In genomic region chr3:20291370-20291769, GRCm38 (mm10) we compare ENCODE assay signal across 19 mouse cellular contexts. TPM values are rescaled to one million over a fixed set of nuclear protein-coding genes. Genes with fewer than 3 reads are reported as not detected.
"Had no signal": no experiment of that assay in that cellular context is flagged by ENCODE, and none has a peak within 500 bp of the region (broad histone marks: within the 10 kb centered on the region; RNA-seq: fewer than 3 reads in every experiment).

No protein-coding gene starts in this region.

- H3K27me3 ChIP-seq: midbrain, embryonic 12.5 days; neural tube, embryonic 12.5 days; stomach, embryonic 15.5 days had no signal

- H3K36me3 ChIP-seq: midbrain, embryonic 10.5 days; midbrain, embryonic 12.5 days; neural tube, embryonic 12.5 days; stomach, embryonic 15.5 days had no signal

- H3K27ac ChIP-seq: midbrain, embryonic 10.5 days; midbrain, embryonic 12.5 days; neural tube, embryonic 12.5 days; stomach, embryonic 15.5 days; stomach, postnatal 0 days had no signal

- H3K9me3 ChIP-seq: midbrain, embryonic 10.5 days; midbrain, embryonic 12.5 days; neural tube, embryonic 12.5 days; stomach, embryonic 15.5 days had no signal

- DNase-seq: lung, adult 18-20 months; lung, embryonic 14.5 days; lung, postnatal 10 days; lung, postnatal 4 days; midbrain, embryonic 14.5 days; right cerebral cortex, postnatal 14 days; thymus, adult 2 months; thymus, postnatal 25 days; thymus, postnatal 4 days had no signal

- H3K4me2 ChIP-seq: lung, embryonic 14.5 days; midbrain, embryonic 12.5 days; neural tube, embryonic 12.5 days; stomach, embryonic 15.5 days had no signal

- H3K4me1 ChIP-seq: midbrain, embryonic 10.5 days; midbrain, embryonic 12.5 days; neural tube, embryonic 12.5 days; stomach, embryonic 15.5 days had no signal

- H3K9ac ChIP-seq: lung, embryonic 14.5 days; midbrain, embryonic 12.5 days; neural tube, embryonic 12.5 days; stomach, embryonic 15.5 days had no signal

- H3K4me3 ChIP-seq: midbrain, embryonic 10.5 days; midbrain, embryonic 12.5 days; neural tube, embryonic 12.5 days; stomach, embryonic 15.5 days had no signal

RNA-seq across cellular contexts. Expression of gene Cpb1, which starts 15.8 kb away (rescaled TPM):
- total RNA-seq: megakaryocyte, adult 5-6 weeks; megakaryocyte-erythroid progenitor cell, adult 5-6 weeks; midbrain, postnatal 0 days; monocyte, adult 5-6 weeks; neutrophil, adult 5-6 weeks had no signal
- polyA plus RNA-seq: midbrain, embryonic 12.5 days; midbrain, embryonic 14.5 days; neural tube, embryonic 12.5 days; thymus, adult 2 months had no signal

RNA-seq across cellular contexts. Expression of gene Cpa3, which starts 49.4 kb away (rescaled TPM):
- polyA plus RNA-seq: midbrain, embryonic 10.5 days had no signal
